Mouse (Mus musculus): ENCODE measurements around the gene 2310007B03Rik.
"Not testable (repeated sequence)": the region's sequence is repeated elsewhere in the genome, so short reads cannot be mapped to it uniquely, and the experiment has no call there.

2310007B03Rik gene

DNA sequence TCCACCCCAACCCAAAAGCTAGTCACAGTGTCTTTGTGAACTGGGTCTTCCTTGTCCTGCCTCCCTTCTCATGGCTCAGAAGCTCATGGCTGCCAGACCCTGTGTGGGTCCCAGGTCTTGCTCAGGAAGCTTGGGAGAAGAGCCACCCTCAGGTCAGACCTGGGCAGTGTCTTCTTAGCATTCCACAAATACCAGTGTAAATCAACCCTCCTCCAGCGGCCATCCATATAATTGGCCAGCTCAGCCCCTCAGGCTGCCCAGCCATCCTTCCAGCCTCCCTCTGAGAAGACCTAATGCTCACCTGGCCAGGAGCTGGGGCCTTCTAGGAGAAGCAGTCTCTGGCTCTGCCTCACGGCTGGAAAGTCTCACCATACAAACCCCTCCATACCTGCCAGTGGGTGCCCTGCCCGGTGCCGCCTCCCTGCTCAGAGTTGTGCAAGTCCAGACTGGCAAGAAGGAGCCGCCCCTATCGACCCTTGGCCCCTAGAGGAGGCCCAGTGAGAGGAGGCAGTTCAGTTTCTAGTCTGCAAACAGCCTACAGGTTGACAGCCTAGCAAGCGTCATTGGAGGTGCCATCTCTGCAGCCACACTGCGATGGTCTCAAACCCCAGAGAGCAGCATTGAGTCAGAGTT, at the start of gene 2310007B03Rik:
Gene 2310007B03Rik, minus strand, starts transcription at position 448 of the 633 bp plus-strand sequence.
- no peak for DNase-seq (ENCODE audit: low spot score)

GRCm38 (mm10) chr1:93210213-93210641, 49.5 kb upstream of the 2310007B03Rik start:
- peak; percentile 53 for DNase-seq (ENCODE audit: low spot score)

- no peak for DNase-seq (ENCODE audit: low spot score)
Measured at GRCm38 (mm10) chr1:93207536-93208064, 46.9 kb upstream of the 2310007B03Rik start.

GRCm38 (mm10) chr1:93206277-93206970, 45.7 kb upstream of the 2310007B03Rik start:
- DNase-seq (ENCODE audit: low spot score): no peak

- no peak for DNase-seq (ENCODE audit: low spot score)
Measured at GRCm38 (mm10) chr1:93197916-93198315, 37.2 kb upstream of the 2310007B03Rik start.

DNA sequence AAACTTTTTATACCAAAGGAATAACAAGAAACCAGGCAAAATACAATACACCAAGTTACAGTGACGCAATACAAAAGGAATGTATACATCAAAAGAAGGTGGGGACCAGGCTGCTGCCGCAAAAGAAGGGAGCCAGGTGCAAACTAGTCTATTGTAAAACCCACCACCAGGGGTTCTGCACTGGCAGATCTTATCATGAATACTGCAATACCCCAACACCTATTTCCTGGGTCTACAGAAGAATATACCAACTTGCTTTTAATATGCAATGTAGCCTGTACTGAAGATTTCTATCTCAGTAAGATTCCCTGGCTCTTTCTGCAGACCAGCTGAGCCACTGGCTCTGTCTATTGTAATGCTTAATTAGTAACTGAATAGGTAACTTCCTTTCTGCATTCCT, 36.7 kb upstream of the 2310007B03Rik start:
- DNase-seq (ENCODE audit: low spot score): not testable (repeated sequence)

DNA sequence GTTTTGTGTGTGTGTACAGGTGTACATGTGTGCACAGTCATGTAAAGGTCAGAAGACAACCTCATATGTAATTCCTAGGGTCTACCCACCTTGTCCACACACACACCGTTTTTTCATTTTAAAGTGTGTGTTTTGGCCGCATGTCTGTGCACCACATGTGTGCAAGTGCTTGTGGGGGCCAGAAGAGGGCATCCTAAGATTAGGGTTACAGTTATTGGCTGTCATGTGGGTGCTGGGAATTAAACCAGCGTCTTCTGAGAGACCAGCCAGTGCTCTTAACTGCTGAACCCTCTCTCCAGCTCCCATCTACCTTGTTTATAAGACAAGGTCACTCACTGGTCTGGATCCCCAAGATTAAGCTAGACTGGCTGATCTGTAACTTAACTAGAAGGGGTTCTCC, 34.2 kb upstream of the 2310007B03Rik start:
- no peak for DNase-seq (ENCODE audit: low spot score)

DNA sequence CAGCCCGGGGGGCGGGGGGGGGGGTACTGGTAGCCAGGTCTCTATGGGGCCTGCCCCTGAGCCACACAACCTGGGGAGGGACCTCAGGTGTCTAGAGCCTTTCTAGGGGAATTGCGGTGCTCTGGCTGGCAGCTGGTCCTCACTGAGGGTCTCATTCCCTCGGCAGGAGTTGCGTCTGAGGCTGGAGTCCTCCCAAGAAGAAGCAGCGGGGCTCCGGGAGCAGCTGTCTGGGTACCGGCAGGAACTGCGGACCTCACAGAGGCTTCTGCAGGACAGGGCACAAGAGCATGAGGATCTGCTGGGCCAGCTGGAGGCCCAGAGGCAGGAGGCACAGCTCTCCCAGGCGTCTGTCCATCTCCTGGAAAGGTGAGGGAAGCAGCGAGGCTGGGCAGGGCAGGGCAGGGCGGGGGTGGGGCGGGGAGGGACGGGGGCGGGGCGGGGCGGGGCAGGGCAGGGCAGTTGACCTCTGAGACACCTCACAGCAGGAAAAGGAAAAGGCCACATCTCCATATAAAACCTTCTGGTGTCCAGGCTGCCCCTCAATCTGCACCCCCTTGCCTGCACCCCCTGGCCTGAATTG, 30.1 kb upstream of the 2310007B03Rik start:
- DNase-seq (ENCODE audit: low spot score): no peak

- peak; percentile 29 for DNase-seq (ENCODE audit: low spot score)
Measured at GRCm38 (mm10) chr1:93184071-93184828, 23.5 kb upstream of the 2310007B03Rik start.

- DNase-seq (ENCODE audit: low spot score): no peak
Measured at GRCm38 (mm10) chr1:93182281-93182680, 21.5 kb upstream of the 2310007B03Rik start.

GRCm38 (mm10) chr1:93176525-93177332, 16.0 kb upstream of the 2310007B03Rik start:
- DNase-seq (ENCODE audit: low spot score): peak; percentile 35

GRCm38 (mm10) chr1:93175849-93176248, 15.1 kb upstream of the 2310007B03Rik start:
- DNase-seq (ENCODE audit: low spot score): no peak

- DNase-seq (ENCODE audit: low spot score): peak; percentile 36
Measured at GRCm38 (mm10) chr1:93174399-93174798, 13.7 kb upstream of the 2310007B03Rik start.

DNA sequence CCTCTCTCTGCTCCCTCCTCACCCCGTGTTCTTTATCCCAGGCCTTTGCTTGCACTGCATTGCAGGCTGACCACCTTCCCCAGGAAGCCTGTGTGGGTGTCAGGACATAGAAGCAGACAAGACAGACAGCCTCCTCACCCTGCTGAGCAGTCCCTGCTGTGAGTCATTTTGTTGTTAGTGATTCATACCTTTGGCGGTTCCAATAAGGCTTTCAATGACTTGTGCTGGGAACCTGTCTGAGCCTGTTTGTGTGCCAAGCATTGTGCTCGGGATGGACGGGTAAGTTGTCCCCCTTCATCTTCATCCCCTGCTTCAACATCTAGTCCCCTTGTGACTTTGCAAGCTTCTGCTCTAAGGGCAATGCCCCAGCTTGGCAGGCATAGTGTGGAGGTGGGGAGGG, 12.9 kb upstream of the 2310007B03Rik start:
- no peak for DNase-seq (ENCODE audit: low spot score)

GRCm38 (mm10) chr1:93168295-93168775, 7.6 kb upstream of the 2310007B03Rik start, which contains the start of gene Crocc2:
TSS of gene Crocc2 (plus strand) at chr1:93168725.
- no peak for DNase-seq (ENCODE audit: low spot score)

DNA sequence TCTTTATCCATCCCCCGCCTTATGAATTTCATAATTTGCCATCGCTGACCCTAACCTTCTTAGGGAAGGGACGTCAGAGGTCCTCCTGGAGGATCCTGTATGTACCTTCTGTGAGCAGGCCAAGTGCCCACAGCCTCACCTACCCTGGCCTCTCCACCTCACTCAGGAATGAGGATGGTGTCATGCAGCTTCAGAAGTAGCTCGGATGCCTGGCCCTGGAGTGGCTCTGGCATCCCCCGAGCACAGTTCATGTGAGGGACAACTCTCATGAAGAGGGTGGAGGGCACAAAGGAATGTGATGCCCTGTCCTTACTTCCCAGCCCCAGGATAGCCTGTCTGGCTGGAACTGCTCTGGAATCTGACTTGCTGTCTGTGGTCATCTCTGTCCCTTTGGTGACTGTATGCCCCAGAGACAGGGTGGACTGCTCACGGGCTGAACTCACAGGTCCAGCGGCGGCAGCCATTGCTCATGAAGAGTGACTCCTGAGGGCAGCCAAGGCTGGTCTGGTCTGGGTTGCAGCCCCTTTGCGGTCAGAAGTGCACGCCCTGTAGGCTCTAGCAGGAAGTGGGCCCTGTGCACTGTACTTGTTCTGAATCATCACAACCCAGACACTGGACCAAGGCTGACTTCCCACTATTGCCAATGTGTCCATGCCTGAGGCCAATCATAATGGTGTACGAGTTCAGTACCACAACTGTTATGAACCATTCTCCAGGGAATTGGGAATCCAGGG, 5.8 kb upstream of the 2310007B03Rik start:
- DNase-seq (ENCODE audit: low spot score): no peak

- no peak for DNase-seq (ENCODE audit: low spot score)
Measured at GRCm38 (mm10) chr1:93165447-93165846, 4.7 kb upstream of the 2310007B03Rik start.

GRCm38 (mm10) chr1:93162588-93162987, 1.8 kb upstream of the 2310007B03Rik start:
- DNase-seq (ENCODE audit: low spot score): no peak

- DNase-seq (ENCODE audit: low spot score): no peak
Measured at GRCm38 (mm10) chr1:93161921-93162320, 1.2 kb upstream of the 2310007B03Rik start.

DNA sequence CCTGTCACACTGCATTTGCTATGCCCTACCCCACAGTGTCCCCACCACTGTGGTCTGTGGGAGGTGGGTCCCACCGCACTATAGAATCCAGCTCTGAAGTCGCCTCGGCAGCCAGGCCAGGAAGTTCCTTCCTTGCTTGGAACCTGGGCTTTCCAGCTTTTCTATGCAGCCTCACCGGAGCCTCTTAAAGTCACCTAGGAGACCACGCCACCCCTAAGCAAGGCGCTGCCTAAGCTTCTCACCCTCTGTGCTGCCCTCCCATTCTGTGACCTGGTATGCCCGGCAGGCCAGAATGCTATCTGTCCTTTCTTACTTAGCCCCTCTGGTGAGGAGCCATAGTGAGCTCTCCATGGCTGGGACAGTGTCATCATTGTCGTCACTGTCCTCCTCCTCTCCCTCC, 602 bp upstream of the 2310007B03Rik start:
- DNase-seq (ENCODE audit: low spot score): no peak

Data from left cerebral cortex, adult 11 months (tissue).